Mouse (Mus musculus) stomach, embryonic 14.5 days (tissue): Measurements from ENCODE around the gene Kpnb1. TPM values are rescaled to one million over a fixed set of nuclear protein-coding genes. Genes with fewer than 3 reads are reported as not detected.
"Not testable (repeated sequence)": the region's sequence is repeated elsewhere in the genome, so short reads cannot be mapped to it uniquely, and the experiment has no call there.

Experiments used
- ATAC-seq: fragments of 200-750 bp; cut with Nextera tagmentation; 2 replicates; pipeline ENCODE4 v1.8.0; 2017; ENCODE audit warnings: low read depth, moderate TSS enrichment; ENCODE audit not compliant: insufficient number of reproducible peaks, insufficient read depth, low FRiP score
- H3K27ac ChIP-seq: fragments of 300-500 bp; sonication (generic); 2 replicates; pipeline ENCODE4 v1.5.1; 2014; ENCODE audit warnings: mild to moderate bottlenecking, low read length, moderate library complexity, mixed read lengths
- H3K27me3 ChIP-seq: fragments of 300-500 bp; sonication (generic); 2 replicates; pipeline ENCODE4 v1.6.1; 2014; ENCODE audit warnings: low read length, control low read depth, mixed read lengths; ENCODE audit not compliant: control insufficient read depth, insufficient read depth
- H3K36me3 ChIP-seq: fragments of 300-500 bp; sonication (generic); 2 replicates; pipeline ENCODE4 v1.6.1; 2014; ENCODE audit warnings: mild to moderate bottlenecking, control low read depth, low read length, moderate library complexity, mixed read lengths; ENCODE audit not compliant: control insufficient read depth, insufficient read depth
- H3K4me1 ChIP-seq: fragments of 300-500 bp; sonication (generic); 2 replicates; pipeline ENCODE4 v1.6.1; 2014; ENCODE audit warnings: low read length, control low read depth, mixed read lengths; ENCODE audit not compliant: control insufficient read depth, insufficient read depth
- H3K4me2 ChIP-seq: fragments of 300-500 bp; sonication (generic); replicated peaks from 2 replicates; pipeline ENCODE4 v1.6.1; 2014; ENCODE audit warnings: low read depth, low read length, control low read depth
- H3K4me3 ChIP-seq: fragments of 300-500 bp; sonication (generic); 2 replicates; pipeline ENCODE4 v1.5.1; 2014; ENCODE audit warnings: low read depth, low read length, control low read depth
- H3K9ac ChIP-seq: fragments of 300-500 bp; sonication (generic); replicated peaks from 2 replicates; pipeline ENCODE4 v1.6.1; 2014; ENCODE audit warnings: low read depth, mild to moderate bottlenecking, control low read depth, low read length, moderate library complexity, mixed read lengths
- H3K9me3 ChIP-seq: fragments of 300-500 bp; sonication (generic); 2 replicates; pipeline ENCODE4 v1.6.1; 2016; ENCODE audit warnings: low read depth, low read length, control low read depth; ENCODE audit not compliant: control insufficient read depth
- WGBS: fragments of 180-500 bp; shearing (Covaris S2); extraction: QIAGEN DNeasy Blood & Tissue Kit; methylation state at CpG from one replicate; pipeline ENCODE4 v1.1.7; 2014; 5-methylcytosine and 5-hydroxymethylcytosine counted together
- polyA plus RNA-seq: library from polyadenylated mRNA; unstranded; fragments of >200 nt; fragmentation: Nextera tagmentation; extraction: Ambion mirVana; gene quantifications from 2 replicates; pipeline ENCODE4 v1.2.1, GENCODE M21; 2014

Kpnb1 gene
- polyA plus RNA-seq, 1 experiment from 2014 or later = 65.1 TPM

- no peak for ATAC-seq
- Histone ChIP-seq H3K4me2 (no peak overlapping the region), H3K4me1 (peaks cover 3% of the 10 kb centered on the region; the same call in 1 of the 2 replicates), H3K27me3 (no peaks in the 10 kb centered on the region), H3K27ac (no peak overlapping the region), H3K4me3 (no peak overlapping the region), H3K36me3 (no peaks in the 10 kb centered on the region), H3K9ac (no peak overlapping the region), H3K9me3 (no peaks in the 10 kb centered on the region)
- 65% methylated on average over 6 of the region's 6 CpGs for WGBS
Measured at GRCm38 (mm10) chr11:97191915-97192620, 4.4 kb upstream of the Kpnb1 start.

DNA sequence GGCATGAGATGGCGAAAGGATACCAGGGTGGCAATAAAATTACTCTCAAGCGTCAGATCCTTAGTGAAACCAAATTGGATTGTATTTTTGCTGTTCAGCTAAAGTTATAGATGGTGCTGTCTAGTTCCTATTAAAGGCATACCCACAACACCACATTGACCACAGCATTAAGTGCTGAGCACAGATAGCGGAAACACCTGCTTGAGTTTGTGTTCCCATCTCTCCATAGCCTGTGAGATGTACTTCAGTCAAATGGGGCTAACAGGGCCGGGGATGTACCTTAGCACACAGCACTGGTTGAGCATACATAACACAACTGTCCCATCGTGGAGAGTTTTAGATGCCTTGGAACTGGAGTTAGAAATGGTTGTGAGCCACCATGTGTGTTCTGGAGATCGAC, 3.3 kb upstream of the Kpnb1 start:
- Histone ChIP-seq H3K9me3 (no peaks in the 10 kb centered on the region), H3K4me2 (no peak overlapping the region), H3K27ac (no peak overlapping the region), H3K4me1 (peaks cover 7% of the 10 kb centered on the region), H3K9ac (no peak overlapping the region), H3K36me3 (no peaks in the 10 kb centered on the region; the same call in 1 of the 2 replicates), H3K4me3 (no peak overlapping the region), H3K27me3 (no peaks in the 10 kb centered on the region)
- no peak for ATAC-seq
- 88% methylated on average over 6 of the region's 6 CpGs for WGBS

DNA sequence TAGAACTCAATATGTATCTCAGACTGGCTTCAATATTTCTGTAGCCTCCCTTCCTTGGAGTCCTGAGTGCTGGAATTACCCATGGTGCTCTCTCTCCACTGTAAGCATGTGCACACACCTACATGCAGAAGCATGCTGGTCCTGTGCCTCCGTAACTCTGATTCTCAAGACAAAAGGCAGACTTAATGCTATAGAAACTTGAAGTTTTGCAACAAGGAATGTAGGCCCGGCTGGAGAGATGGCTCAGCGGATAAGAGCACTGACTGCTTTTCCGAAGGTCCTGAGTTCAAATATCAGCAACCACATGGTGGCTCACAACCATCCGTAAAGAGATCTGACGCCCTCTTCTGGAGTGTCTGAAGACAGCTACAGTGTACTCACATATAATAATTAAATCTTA, 2.0 kb upstream of the Kpnb1 start:
- H3K9me3 ChIP-seq, H3K36me3 ChIP-seq, H3K27ac ChIP-seq, H3K4me2 ChIP-seq, H3K4me3 ChIP-seq, ATAC-seq, H3K9ac ChIP-seq, H3K27me3 ChIP-seq: not testable (repeated sequence)
- H3K4me1 ChIP-seq = peaks cover 12% of the 10 kb centered on the region
- 91% methylated on average over 6 of the region's 6 CpGs for WGBS

GRCm38 (mm10) chr11:97189231-97189630, 1.6 kb upstream of the Kpnb1 start:
- ATAC-seq = no peak
- H3K27ac ChIP-seq = peak overlapping the region; percentile 93; the same call in 1 of the 2 replicates
- peaks cover 15% of the 10 kb centered on the region for H3K4me1 ChIP-seq
- peak overlapping the region; percentile 86 for H3K4me3 ChIP-seq
- no peaks in the 10 kb centered on the region for H3K9me3 ChIP-seq
- peaks cover 13% of the 10 kb centered on the region for H3K36me3 ChIP-seq
- 39% methylated on average over 3 of the region's 3 CpGs for WGBS
- peak overlapping the region; percentile 61 for H3K4me2 ChIP-seq
- H3K27me3 ChIP-seq = no peaks in the 10 kb centered on the region
- H3K9ac ChIP-seq = no peak overlapping the region

DNA sequence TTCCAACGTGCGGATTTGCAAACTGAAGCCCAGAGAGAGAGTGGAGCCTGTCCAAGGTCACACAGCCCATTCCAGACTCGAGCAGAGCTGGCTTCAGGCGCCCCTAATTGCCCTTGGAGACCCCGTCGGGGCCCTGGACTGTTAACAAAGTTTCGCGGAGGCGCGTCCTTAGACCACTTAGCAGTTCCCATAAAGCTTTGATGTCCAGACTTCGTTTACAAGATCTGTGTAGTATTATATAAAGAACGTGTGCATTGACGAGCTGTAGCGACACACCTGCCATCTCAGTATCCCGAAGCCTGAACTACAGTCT, 918 bp upstream of the Kpnb1 start:
- peaks cover 20% of the 10 kb centered on the region for H3K36me3 ChIP-seq
- peak overlapping the region; percentile 66 for H3K9ac ChIP-seq
- no peaks in the 10 kb centered on the region for H3K9me3 ChIP-seq
- peak overlapping the region; percentile 61 for H3K4me2 ChIP-seq
- no peaks in the 10 kb centered on the region for H3K27me3 ChIP-seq
- H3K4me1 ChIP-seq = peaks cover 17% of the 10 kb centered on the region
- peak overlapping the region; percentile 86 for H3K4me3 ChIP-seq
- no peak for ATAC-seq
- peak overlapping the region; percentile 93 for H3K27ac ChIP-seq
- under 1% methylated on average over 15 of the region's 15 CpGs for WGBS

DNA sequence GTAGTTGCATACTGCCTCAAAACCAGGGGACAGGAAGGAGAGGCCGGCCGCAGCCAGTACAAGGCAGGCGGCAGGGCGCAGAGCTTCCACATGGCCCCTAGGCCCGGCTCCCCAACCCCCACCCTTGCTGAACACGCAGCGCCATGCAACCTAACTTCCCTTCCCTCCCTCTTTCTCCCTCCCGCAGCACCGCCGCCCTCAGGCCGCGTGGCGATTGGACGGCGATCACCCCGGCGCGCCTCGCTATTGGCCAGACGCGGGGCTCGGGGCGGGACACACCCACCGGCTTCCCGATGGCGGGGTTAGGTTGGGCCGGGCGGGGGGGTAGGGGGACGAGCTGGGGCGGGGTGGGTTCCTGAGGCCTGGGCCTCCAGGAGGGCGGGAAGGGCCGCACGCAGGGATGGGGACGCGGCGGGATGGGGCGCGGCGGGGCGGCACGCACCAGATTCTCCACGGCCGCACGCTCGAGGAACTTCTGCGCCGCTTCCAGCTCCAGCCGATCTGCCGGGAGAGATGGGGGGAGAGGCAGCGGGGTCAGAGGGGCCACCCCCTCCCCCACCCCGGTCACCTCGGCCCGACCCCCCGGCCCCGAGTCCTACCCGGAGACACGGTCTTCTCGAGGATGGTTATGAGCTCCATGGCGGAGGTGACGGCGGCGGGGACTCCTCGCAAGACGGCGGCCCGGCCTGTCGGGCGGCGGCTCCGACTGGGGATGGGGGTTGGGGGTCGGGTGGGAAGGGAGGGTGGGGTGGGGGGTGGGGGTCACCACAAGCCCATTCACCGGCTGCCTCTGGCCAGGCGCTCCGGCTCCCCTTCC, 526 bp downstream of the Kpnb1 start:
- 1% methylated on average over 59 of the region's 74 CpGs for WGBS
- Histone ChIP-seq H3K4me1 (peaks cover 19% of the 10 kb centered on the region), H3K27ac (peak overlapping the region; percentile 97), H3K9me3 (no peaks in the 10 kb centered on the region), H3K4me2 (peak overlapping the region; percentile 72), H3K27me3 (no peaks in the 10 kb centered on the region), H3K4me3 (peak overlapping the region; percentile 86), H3K36me3 (peaks cover 33% of the 10 kb centered on the region), H3K9ac (peak overlapping the region; percentile 96)
- ATAC-seq = peak; percentile 70

DNA sequence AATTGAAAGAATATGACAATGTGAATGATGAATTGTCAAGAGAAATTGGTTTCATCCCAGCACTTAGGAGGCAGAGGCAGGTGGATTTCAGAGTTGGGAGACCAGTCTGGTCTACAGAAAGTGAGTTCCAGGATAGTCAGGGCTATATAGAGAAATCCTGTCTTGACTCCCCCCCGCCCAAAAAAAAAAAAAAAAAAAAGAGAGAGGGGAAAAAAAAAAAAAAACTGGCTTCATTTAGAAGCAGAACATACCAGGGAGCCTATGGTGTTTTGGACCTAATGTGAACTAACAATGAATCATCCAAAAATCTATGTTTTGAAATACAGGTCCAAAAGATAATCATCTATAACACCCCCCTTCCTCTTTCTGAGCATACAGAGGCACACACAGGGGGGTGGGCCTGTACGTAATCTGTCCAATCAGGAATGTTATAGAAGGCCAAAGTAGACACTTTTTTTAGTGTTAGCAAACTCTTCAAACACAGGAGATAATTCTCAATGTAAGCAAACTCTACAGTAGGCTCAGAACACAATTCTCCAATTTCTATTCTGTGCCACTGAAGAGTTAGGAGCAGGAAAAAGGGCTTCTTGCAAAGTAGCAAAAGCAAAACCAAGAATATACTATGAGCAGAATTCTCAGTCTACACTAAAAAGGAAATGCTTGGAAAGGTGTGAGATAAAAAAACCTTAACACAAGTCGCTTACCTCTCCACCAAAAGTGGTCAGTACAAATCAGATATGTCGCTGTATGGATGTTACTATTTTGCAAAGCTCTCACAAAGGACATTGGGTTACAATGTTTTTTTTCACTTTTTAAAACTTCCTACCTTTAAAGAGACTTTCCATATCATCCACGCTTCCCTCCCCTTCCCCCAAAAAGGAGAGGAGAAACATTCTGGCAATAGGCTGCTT, 1.7 kb downstream of the Kpnb1 start:
- H3K4me1 ChIP-seq = peaks cover 19% of the 10 kb centered on the region
- peak overlapping the region; percentile 86 for H3K4me3 ChIP-seq
- no peaks in the 10 kb centered on the region for H3K9me3 ChIP-seq
- peaks cover 45% of the 10 kb centered on the region for H3K36me3 ChIP-seq
- no peak for ATAC-seq
- no peaks in the 10 kb centered on the region for H3K27me3 ChIP-seq
- peak overlapping the region; percentile 72 for H3K4me2 ChIP-seq
- H3K27ac ChIP-seq = no peak overlapping the region
- peak overlapping the region; percentile 60; the same call in 1 of the 2 replicates for H3K9ac ChIP-seq
- WGBS = 51% methylated on average over 5 of the region's 5 CpGs

GRCm38 (mm10) chr11:97184875-97185274, 2.8 kb downstream of the Kpnb1 start:
- Histone ChIP-seq H3K27me3 (no peaks in the 10 kb centered on the region), H3K9me3 (no peaks in the 10 kb centered on the region), H3K9ac (no peak overlapping the region), H3K4me2 (no peak overlapping the region), H3K4me1 (peaks cover 19% of the 10 kb centered on the region), H3K27ac (no peak overlapping the region), H3K36me3 (peaks cover 56% of the 10 kb centered on the region), H3K4me3 (no peak overlapping the region)
- WGBS = 76% methylated on average over 5 of the region's 5 CpGs
- no peak for ATAC-seq
